Mouse (Mus musculus) MEL (cell line): ENCODE data around the gene Zfp768. TPM values are rescaled to one million over a fixed set of nuclear protein-coding genes. Genes with fewer than 3 reads are reported as not detected.
A peak's percentile ranks its signal among the peaks of the same experiment; 100 is the strongest.

Experiments
- DNase-seq: peaks from one replicate; pipeline ENCODE4 v3.0.0; 2011; ENCODE audit warnings: low read depth, low spot score
- H3K27ac ChIP-seq: 2 replicates; pipeline ENCODE4 v1.5.1; 2012; ENCODE audit warnings: low read depth, mild to moderate bottlenecking, control low read depth, low read length, moderate library complexity; ENCODE audit not compliant: control insufficient read depth
- H3K27me3 ChIP-seq, 2 experiments: fragments of 150-350 bp in 1 of 2; sonication (generic) in 1 of 2; 2 replicates each; pipeline ENCODE4 v1.6.1; 2012; ENCODE audit warnings: low read length in 2 of 2, mild to moderate bottlenecking in 2 of 2, improper control_type of control experiment in 1 of 2, moderate library complexity in 1 of 2; ENCODE audit not compliant: insufficient read depth in 2 of 2, control insufficient read depth in 1 of 2
- H3K36me3 ChIP-seq, 2 experiments: 2 replicates each; pipeline ENCODE4 v1.6.1; 2012 to 2014; ENCODE audit warnings: low read length in 2 of 2, improper control_type of control experiment in 1 of 2, inconsistent platforms in 1 of 2, mild to moderate bottlenecking in 1 of 2; ENCODE audit not compliant: insufficient read depth in 2 of 2, control insufficient read depth in 1 of 2
- H3K4me1 ChIP-seq, 2 experiments: fragments of 150-350 bp in 1 of 2; sonication (generic) in 1 of 2; 2 replicates each; pipeline ENCODE4 v1.6.1; 2012; ENCODE audit warnings: low read length in 2 of 2, improper control_type of control experiment in 1 of 2, mild to moderate bottlenecking in 1 of 2; ENCODE audit not compliant: insufficient read depth in 2 of 2, control insufficient read depth in 1 of 2
- H3K4me3 ChIP-seq, 2 experiments: fragments of 150-350 bp in 1 of 2; sonication (generic) in 1 of 2; 2 replicates each; pipeline ENCODE4 v1.5.1; 2012; ENCODE audit warnings: low read depth in 2 of 2, low read length in 2 of 2, mild to moderate bottlenecking in 2 of 2, moderate library complexity in 2 of 2, control low read depth in 1 of 2, improper control_type of control experiment in 1 of 2; ENCODE audit not compliant: control insufficient read depth in 1 of 2, insufficient read depth in 1 of 2
- H3K79me2 ChIP-seq: 2 replicates; pipeline ENCODE4 v1.6.1; 2012; ENCODE audit warnings: mild to moderate bottlenecking, low read length, moderate library complexity; ENCODE audit not compliant: control insufficient read depth, poor library complexity, insufficient read depth
- H3K9ac ChIP-seq: 2 replicates; pipeline ENCODE4 v1.6.1; 2012; ENCODE audit warnings: low read depth, mild to moderate bottlenecking, control low read depth, low read length, moderate library complexity; ENCODE audit not compliant: control insufficient read depth, poor library complexity, severe bottlenecking
- H3K9me3 ChIP-seq: fragments of 150-350 bp; sonication (generic); replicated peaks from 2 replicates; pipeline ENCODE4 v1.6.1; 2012; ENCODE audit warnings: mild to moderate bottlenecking, low read length, improper control_type of control experiment, moderate library complexity; ENCODE audit not compliant: insufficient read depth
- ELF1 ChIP-seq: IDR thresholded peaks from 2 replicates; pipeline ENCODE4 v1.6.1; 2014; ENCODE audit warnings: low read depth, mild to moderate bottlenecking, inconsistent platforms, low read length, improper control_type of control experiment, moderate library complexity
- EP300 ChIP-seq, 2 experiments: IDR thresholded peaks; 2 replicates each; pipeline ENCODE4 v1.6.1; 2011; ENCODE audit warnings: improper control_type of control experiment in 2 of 2, low read length in 2 of 2, low read depth in 1 of 2, mild to moderate bottlenecking in 1 of 2
- ETS1 ChIP-seq: IDR thresholded peaks from 2 replicates; pipeline ENCODE4 v1.6.1; 2012; ENCODE audit warnings: low read depth, mild to moderate bottlenecking, inconsistent platforms, low read length, improper control_type of control experiment, moderate library complexity
- GABPA ChIP-seq: IDR thresholded peaks from 2 replicates; pipeline ENCODE4 v1.6.1; 2012; ENCODE audit warnings: low read depth, mild to moderate bottlenecking, inconsistent platforms, low read length, improper control_type of control experiment, moderate library complexity
- HCFC1 ChIP-seq: IDR thresholded peaks from 2 replicates; pipeline ENCODE4 v1.6.1; 2012; ENCODE audit warnings: low read depth, mild to moderate bottlenecking, inconsistent platforms, low read length, improper control_type of control experiment, moderate library complexity
- KAT2A ChIP-seq: conservative IDR thresholded peaks from 2 replicates; pipeline ENCODE4 v1.6.1; 2012; ENCODE audit warnings: low read depth, low read length, improper control_type of control experiment, inconsistent platforms
- MAFK ChIP-seq: IDR thresholded peaks from 2 replicates; pipeline ENCODE4 v1.6.1; 2011; ENCODE audit warnings: low read depth, mild to moderate bottlenecking, low read length, improper control_type of control experiment, borderline replicate concordance
- MAX ChIP-seq: IDR thresholded peaks from 2 replicates; pipeline ENCODE4 v1.6.1; 2011; ENCODE audit warnings: low read length, improper control_type of control experiment
- MAZ ChIP-seq: IDR thresholded peaks from 2 replicates; pipeline ENCODE4 v1.6.1; 2012; ENCODE audit warnings: low read depth, mild to moderate bottlenecking, inconsistent platforms, low read length, improper control_type of control experiment
- MXI1 ChIP-seq: IDR thresholded peaks from 2 replicates; pipeline ENCODE4 v1.6.1; 2011; ENCODE audit warnings: mild to moderate bottlenecking, low read depth, low read length, improper control_type of control experiment
- MYC ChIP-seq: IDR thresholded peaks from 2 replicates; pipeline ENCODE4 v1.6.1; 2011; ENCODE audit warnings: low read depth, mild to moderate bottlenecking, low read length, improper control_type of control experiment, moderate library complexity
- NELFE ChIP-seq: IDR thresholded peaks from 2 replicates; pipeline ENCODE4 v1.6.1; 2011; ENCODE audit warnings: low read depth, low read length, improper control_type of control experiment
- NRF1 ChIP-seq: IDR thresholded peaks from 2 replicates; pipeline ENCODE4 v1.6.1; 2014; ENCODE audit warnings: low read depth, mild to moderate bottlenecking, inconsistent platforms, low read length, improper control_type of control experiment, moderate library complexity; ENCODE audit not compliant: poor library complexity, insufficient read depth, severe bottlenecking
- RCOR1 ChIP-seq: IDR thresholded peaks from 2 replicates; pipeline ENCODE4 v1.6.1; 2012; ENCODE audit warnings: low read depth, mild to moderate bottlenecking, inconsistent platforms, low read length, improper control_type of control experiment
- SIN3A ChIP-seq: IDR thresholded peaks from 2 replicates; pipeline ENCODE4 v1.6.1; 2012; ENCODE audit warnings: low read length, improper control_type of control experiment, inconsistent platforms
- TBP ChIP-seq: IDR thresholded peaks from 2 replicates; pipeline ENCODE4 v1.8.0; 2011; ENCODE audit warnings: low read depth, low read length, improper control_type of control experiment
- UBTF ChIP-seq: IDR thresholded peaks from 2 replicates; pipeline ENCODE4 v1.6.1; 2012; ENCODE audit warnings: low read depth, mild to moderate bottlenecking, inconsistent platforms, low read length, improper control_type of control experiment, moderate library complexity, borderline replicate concordance; ENCODE audit not compliant: insufficient read depth
- ZMIZ1 ChIP-seq: IDR thresholded peaks from 2 replicates; pipeline ENCODE4 v1.6.1; 2012; ENCODE audit warnings: low read depth, mild to moderate bottlenecking, inconsistent platforms, low read length, improper control_type of control experiment, moderate library complexity
- ZNF384 ChIP-seq: IDR thresholded peaks from 2 replicates; pipeline ENCODE4 v1.6.1; 2012; ENCODE audit warnings: low read depth, mild to moderate bottlenecking, inconsistent platforms, low read length, improper control_type of control experiment
- polyA plus RNA-seq, 2 experiments: library from polyadenylated mRNA; stranded (reverse) in 1 of 2; unstranded in 1 of 2; fragments of >175 nt in 1 of 2; fragments of >200 nt in 1 of 2; gene quantifications; 2 replicates each; pipeline versions ENCODE4 v1.2.1 to v1.2.4; 2012; ENCODE audit warnings: low replicate concordance in 2 of 2, low read depth in 1 of 2; ENCODE audit not compliant: insufficient read length in 2 of 2, insufficient read depth in 1 of 2, missing spikeins in 1 of 2
- total RNA-seq: library from RNA; depleted of rRNA; stranded (reverse); fragments of 300-350 nt; gene quantifications from 2 replicates; pipeline ENCODE4 v1.2.3, GENCODE M21; 2012

Zfp768 gene
- total and polyA plus RNA-seq, 3 experiments, result 5.4 to 12.0 TPM; not detected in 1

DNA sequence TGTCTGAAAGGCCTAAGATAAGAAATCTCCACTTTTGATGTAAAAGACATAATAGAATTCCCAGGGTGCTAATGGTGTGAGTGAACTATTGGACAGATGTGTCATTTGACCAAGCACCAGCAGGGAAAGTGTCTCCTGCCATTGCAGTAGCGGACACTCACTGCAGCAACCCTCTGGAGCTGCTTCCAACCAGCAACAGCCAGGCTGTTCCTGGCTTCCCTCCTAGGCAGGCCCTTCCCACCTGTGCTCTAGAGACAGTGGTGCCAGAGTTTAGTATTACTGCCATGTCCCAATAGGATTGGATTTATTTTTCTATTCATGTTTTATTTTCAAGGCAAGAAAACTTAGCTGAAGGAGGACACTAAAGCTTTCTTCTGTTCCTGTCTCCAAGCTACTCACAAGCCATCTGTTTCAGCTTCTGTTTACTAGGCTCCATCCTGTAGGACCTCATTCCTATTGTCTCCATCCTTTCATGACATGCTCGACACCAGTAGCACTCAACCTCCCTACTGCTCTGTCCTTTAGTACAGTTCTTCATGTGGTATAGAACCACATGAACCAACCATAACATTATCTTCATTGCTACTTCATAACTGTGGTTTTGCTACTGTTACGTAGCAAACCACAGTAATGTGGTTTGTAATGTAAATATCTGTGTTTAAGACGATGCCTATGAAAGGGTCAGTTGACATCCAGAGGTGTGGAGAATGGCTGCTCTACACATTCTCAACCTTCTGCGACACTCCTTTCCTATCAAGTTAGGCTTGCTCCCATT is 6.0 kb upstream of the Zfp768 start:
- Histone ChIP-seq H3K4me1 (peaks cover 5 to 7% of the 10 kb centered on the region in 2 experiments; a peak in 3 of 4 replicates), H3K79me2 (no peaks in the 10 kb centered on the region), H3K4me3 (no peak overlapping the region), H3K36me3 (peaks cover 0 to 3% of the 10 kb centered on the region in 2 experiments; a peak in 2 of 4 replicates), H3K27ac (no peak overlapping the region), H3K9ac (no peak overlapping the region), H3K27me3 (no peaks in the 10 kb centered on the region; a peak in 1 of 4 replicates), H3K9me3 (no peaks in the 10 kb centered on the region)
- no peak for DNase-seq
- 0 out of 2 replicates have a peak, but pooled peaks have one; percentile 54 for TF ChIP-seq MAFK
- 0 out of 2 replicates have a peak, but pooled peaks have one; percentile 11 for TF ChIP-seq MAX
- TF ChIP-seq UBTF, result no peak
- TF ChIP-seq NELFE, result 0 out of 2 replicates have a peak, but pooled peaks have one; percentile 22
- TF ChIP-seq ETS1, result peak; percentile 51; the same call in 1 of the 2 replicates
- TF ChIP-seq EP300 (IDR thresholded peaks at IDR 0.05; ENCODE audit: low read depth in 1 of 2, low read length in 2 of 2), result peak; percentile 53 to 60
- TF ChIP-seq MYC, result no peak; the same call in 1 of the 2 replicates
- TF ChIP-seq MXI1, result peak; percentile 52; the same call in 1 of the 2 replicates
- peak; percentile 72; the same call in 1 of the 2 replicates for TF ChIP-seq RCOR1
- TF ChIP-seq SIN3A, result peak; percentile 69

DNA sequence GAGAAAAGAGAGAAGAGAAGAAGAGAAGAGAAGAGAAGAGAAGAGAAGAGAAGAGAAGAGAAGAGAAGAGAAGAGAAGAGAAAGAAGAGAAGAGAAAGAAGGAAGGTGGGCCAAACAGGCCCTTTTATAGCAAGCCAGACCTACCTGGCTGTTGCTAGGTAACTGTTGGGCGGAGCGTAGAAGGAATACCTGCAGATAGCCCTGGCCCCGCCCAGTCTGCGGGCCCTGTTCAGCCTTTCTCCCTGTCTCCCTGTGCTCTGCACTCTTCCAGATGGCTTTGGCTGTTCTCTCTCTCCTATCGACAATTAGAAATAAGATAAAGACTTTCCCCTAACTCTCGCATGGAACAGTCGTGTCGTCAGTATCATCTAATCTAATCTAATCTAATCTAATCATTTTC is 1.3 kb upstream of the Zfp768 start:
- TF ChIP-seq NELFE, result no peak
- 0 out of 2 replicates have a peak, but pooled peaks have one; percentile 5 for TF ChIP-seq MAZ
- Histone ChIP-seq H3K9ac (no peak overlapping the region), H3K27ac (no peak overlapping the region), H3K36me3 (peaks cover 0 to 3% of the 10 kb centered on the region in 2 experiments; a peak in 1 of 4 replicates), H3K4me3 (peak overlapping the region; percentile 63 to 97), H3K9me3 (no peaks in the 10 kb centered on the region), H3K79me2 (peaks cover 5% of the 10 kb centered on the region; the same call in 1 of the 2 replicates), H3K27me3 (no peaks in the 10 kb centered on the region), H3K4me1 (peaks cover 8 to 9% of the 10 kb centered on the region in 2 experiments)
- peak; percentile 17 for DNase-seq

- Histone ChIP-seq H3K4me3 (peak overlapping the region; percentile 63 to 97), H3K36me3 (0 out of 4 replicates have a peak, but pooled peaks cover 0 to 3% of the 10 kb centered on the region in 2 experiments), H3K9me3 (no peaks in the 10 kb centered on the region), H3K4me1 (peaks cover 5 to 9% of the 10 kb centered on the region in 2 experiments; a peak in 3 of 4 replicates), H3K79me2 (peaks cover 5% of the 10 kb centered on the region; the same call in 1 of the 2 replicates), H3K27me3 (no peaks in the 10 kb centered on the region), H3K9ac (peak overlapping the region; percentile 72), H3K27ac (0 out of 2 replicates have a peak overlapping the region, but pooled peaks have one; percentile 33)
- TF ChIP-seq RCOR1 (no peak), MYC (no peak), ZMIZ1 (no peak), NELFE (no peak), MAFK (no peak), GABPA (no peak), HCFC1 (no peak), ELF1 (no peak), TBP (no peak), MAX (no peak), UBTF (no peak), ZNF384 (no peak), NRF1 (no peak), KAT2A (no peak)
- no peak for DNase-seq
Measured at GRCm38 (mm10) chr7:127345092-127345491, 297 bp downstream of the Zfp768 start.
